Mouse (Mus musculus): ENCODE measurements around the gene Cdkl4.
"Not testable (repeated sequence)": the region's sequence is repeated elsewhere in the genome, so short reads cannot be mapped to it uniquely, and the experiment has no call there.

The Cdkl4 gene

GRCm38 (mm10) chr17:80563762-80564610, 13.6 kb downstream of the Cdkl4 start:
- in situ Hi-C loops (cut with MboI): loop anchor here (25.0 kb wide), 1 partner anchor 277 kb away; the partner anchor contains the start of genes Dhx57 and Morn2

GRCm38 (mm10) chr17:80562792-80563191, 14.8 kb downstream of the Cdkl4 start:
- in situ Hi-C loops (cut with MboI): loop anchor here (25.0 kb wide), 1 partner anchor 275 kb away; the partner anchor contains the start of genes Dhx57 and Morn2

- in situ Hi-C loops (cut with MboI): loop anchor here (25.0 kb wide), 1 partner anchor 274 kb away; the partner anchor contains the start of genes Dhx57 and Morn2
Observed at GRCm38 (mm10) chr17:80560669-80561401, 16.8 kb downstream of the Cdkl4 start.

GRCm38 (mm10) chr17:80559745-80560144, 17.9 kb downstream of the Cdkl4 start:
- in situ Hi-C loops (cut with MboI): loop anchor here (5.0 to 25.0 kb wide), 2 partner anchors 77 to 272 kb away; partner anchors contain the start of genes Dhx57, Morn2 and Sos1

- in situ Hi-C loops (cut with MboI): loop anchor here (5.0 to 25.0 kb wide), 2 partner anchors 77 to 272 kb away; partner anchors contain the start of genes Dhx57, Morn2 and Sos1
Observed at GRCm38 (mm10) chr17:80559050-80559449, 18.6 kb downstream of the Cdkl4 start.

- in situ Hi-C loops (cut with MboI): loop anchor here (5.0 to 25.0 kb wide), 2 partner anchors 76 to 271 kb away; partner anchors contain the start of genes Dhx57, Morn2 and Sos1
Observed at GRCm38 (mm10) chr17:80558583-80558982, 19.0 kb downstream of the Cdkl4 start.

GRCm38 (mm10) chr17:80557461-80557860, 20.2 kb downstream of the Cdkl4 start:
- in situ Hi-C loops (cut with MboI): loop anchor here (5.0 to 25.0 kb wide), 2 partner anchors 75 to 270 kb away; partner anchors contain the start of genes Dhx57, Morn2 and Sos1

GRCm38 (mm10) chr17:80553318-80554270, 24.0 kb downstream of the Cdkl4 start:
- in situ Hi-C loops (cut with MboI): loop anchor here (25.0 kb wide), 1 partner anchor 266 kb away; the partner anchor contains the start of genes Dhx57 and Morn2

GRCm38 (mm10) chr17:80552653-80553052, 25.0 kb downstream of the Cdkl4 start:
- in situ Hi-C loops (cut with MboI): loop anchor here (25.0 kb wide), 1 partner anchor 265 kb away; the partner anchor contains the start of genes Dhx57 and Morn2

GRCm38 (mm10) chr17:80550981-80551380, 26.6 kb downstream of the Cdkl4 start:
- in situ Hi-C loops (cut with MboI): loop anchor here (25.0 kb wide), 1 partner anchor 264 kb away; the partner anchor contains the start of genes Dhx57 and Morn2

GRCm38 (mm10) chr17:80546846-80547245, 30.8 kb downstream of the Cdkl4 start:
- in situ Hi-C loops (cut with MboI): no loop called here

- in situ Hi-C loops (cut with MboI): no loop called here
Observed at GRCm38 (mm10) chr17:80546227-80546626, 31.4 kb downstream of the Cdkl4 start.

- in situ Hi-C loops (cut with MboI): no loop called here
Observed at GRCm38 (mm10) chr17:80543646-80544045, 34.0 kb downstream of the Cdkl4 start.

- in situ Hi-C loops (cut with MboI): no loop called here
Observed at GRCm38 (mm10) chr17:80537136-80537535, 40.5 kb downstream of the Cdkl4 start.

- in situ Hi-C loops (cut with MboI): no loop called here
Observed at GRCm38 (mm10) chr17:80535633-80536032, 42.0 kb downstream of the Cdkl4 start.

- in situ Hi-C loops (cut with MboI): not testable (repeated sequence)
Observed at GRCm38 (mm10) chr17:80531351-80531750, 46.3 kb downstream of the Cdkl4 start.

- in situ Hi-C loops (cut with MboI): no loop called here
Observed at GRCm38 (mm10) chr17:80523231-80523630, 54.4 kb downstream of the Cdkl4 start.

- in situ Hi-C loops (cut with MboI): no loop called here
Observed at GRCm38 (mm10) chr17:80522229-80522556, 55.4 kb downstream of the Cdkl4 start.

- in situ Hi-C loops (cut with MboI): no loop called here
Observed at GRCm38 (mm10) chr17:80521521-80522228, 55.9 kb downstream of the Cdkl4 start.

- in situ Hi-C loops (cut with MboI): no loop called here
Observed at GRCm38 (mm10) chr17:80520537-80520936, 57.1 kb downstream of the Cdkl4 start.
